Mouse (Mus musculus): ENCODE data around the gene Lefty1.
"Not testable (repeated sequence)": the region's sequence is repeated elsewhere in the genome, so short reads cannot be mapped to it uniquely, and the experiment has no call there.

The Lefty1 gene

DNA sequence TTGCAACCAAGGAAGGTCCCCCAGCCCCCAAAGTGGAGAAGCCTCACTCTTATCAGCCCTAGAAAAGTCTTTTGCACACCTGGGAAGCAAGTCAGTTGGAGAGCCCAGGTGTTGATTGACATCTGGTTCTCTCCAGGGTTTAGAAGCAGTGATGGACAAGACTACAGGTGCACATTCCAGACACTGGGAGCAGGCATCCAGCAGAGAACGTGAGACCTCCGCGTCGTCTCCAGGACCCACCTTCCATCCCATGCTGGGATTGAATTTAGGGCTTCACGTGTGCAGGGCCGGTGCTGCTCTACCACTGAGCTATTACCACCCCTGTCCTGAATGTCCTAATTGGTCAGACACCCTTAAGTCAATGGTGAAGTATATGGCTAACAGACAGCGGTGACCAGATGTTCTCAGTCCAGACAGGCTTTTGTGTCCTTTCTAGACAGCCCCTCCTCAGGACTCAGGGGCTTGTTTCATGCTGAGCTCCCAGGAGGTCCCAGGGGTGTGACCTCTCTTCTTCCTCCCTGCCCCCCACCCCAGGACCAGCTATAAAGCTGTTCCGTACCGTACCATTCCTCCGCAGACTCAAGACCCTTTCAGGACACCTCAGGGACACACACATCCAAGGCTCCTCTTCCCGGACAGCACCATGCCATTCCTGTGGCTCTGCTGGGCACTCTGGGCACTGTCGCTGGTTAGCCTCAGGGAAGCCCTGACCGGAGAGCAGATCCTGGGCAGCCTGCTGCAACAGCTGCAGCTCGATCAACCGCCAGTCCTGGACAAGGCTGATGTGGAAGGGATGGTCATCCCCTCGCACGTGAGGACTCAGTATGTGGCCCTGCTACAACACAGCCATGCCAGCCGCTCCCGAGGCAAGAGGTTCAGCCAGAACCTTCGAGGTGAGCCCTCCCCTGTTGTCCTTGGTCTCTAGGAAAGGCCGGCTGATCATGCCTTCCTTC, at the start of gene Lefty1:
Gene Lefty1, plus strand, starts transcription at position 556 of the 953 bp plus-strand sequence.
- no peak for DNase-seq (ENCODE audit: low read depth, low spot score)

DNA sequence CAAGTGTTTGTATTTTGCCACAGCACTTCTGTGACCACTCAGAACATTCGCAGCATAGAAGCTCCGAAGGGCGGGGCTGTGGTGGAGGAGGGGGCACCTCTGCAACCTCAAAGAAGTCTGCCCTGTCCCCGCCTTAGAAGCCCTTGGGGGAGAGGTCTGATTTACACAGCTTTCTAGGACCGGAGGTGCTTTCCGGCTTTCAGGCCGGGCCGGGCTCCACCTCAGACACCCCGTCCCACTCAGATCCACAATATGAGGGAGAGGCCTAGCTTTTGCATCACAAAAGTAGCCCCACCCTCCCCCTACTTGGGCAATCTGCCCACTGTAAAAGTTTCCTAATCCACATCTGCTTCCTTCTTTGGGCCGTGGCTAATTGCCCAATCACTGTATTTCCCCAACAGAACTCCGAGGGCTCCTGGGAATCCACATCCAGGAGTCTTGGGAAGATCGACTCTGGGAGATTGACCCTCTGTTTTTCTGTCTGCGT, 46.2 kb upstream of the Lefty1 start:
- DNase-seq (ENCODE audit: low read depth, low spot score): peak; percentile 82

- no peak for DNase-seq (ENCODE audit: low read depth, low spot score)
Observed at GRCm38 (mm10) chr1:180889172-180889571, 45.6 kb upstream of the Lefty1 start.

DNA sequence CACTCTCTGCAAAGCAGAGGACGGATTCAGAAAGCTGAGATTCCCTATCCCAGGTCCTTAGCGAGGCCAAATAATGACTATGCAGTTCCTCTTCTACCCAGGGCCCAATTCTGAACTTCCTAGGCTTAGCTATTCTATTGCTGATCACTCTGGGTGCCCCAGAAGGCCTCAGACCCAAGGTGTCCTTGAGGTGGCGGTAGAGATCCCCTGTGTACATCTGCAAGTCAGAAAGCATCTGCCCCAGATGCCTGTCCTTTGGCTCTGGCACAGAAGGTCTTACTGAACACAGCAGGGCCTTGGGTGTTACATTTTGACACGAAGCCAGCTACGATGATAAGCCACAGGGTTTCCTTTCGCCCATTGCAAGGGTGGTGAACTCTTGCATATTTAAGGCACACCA, 45.0 kb upstream of the Lefty1 start:
- no peak for DNase-seq (ENCODE audit: low read depth, low spot score)

- no peak for DNase-seq (ENCODE audit: low read depth, low spot score)
Observed at GRCm38 (mm10) chr1:180892808-180893207, 42.0 kb upstream of the Lefty1 start, which contains the start of gene Lefty2. Gene Lefty2 (plus strand): TSS chr1:180893108.

DNA sequence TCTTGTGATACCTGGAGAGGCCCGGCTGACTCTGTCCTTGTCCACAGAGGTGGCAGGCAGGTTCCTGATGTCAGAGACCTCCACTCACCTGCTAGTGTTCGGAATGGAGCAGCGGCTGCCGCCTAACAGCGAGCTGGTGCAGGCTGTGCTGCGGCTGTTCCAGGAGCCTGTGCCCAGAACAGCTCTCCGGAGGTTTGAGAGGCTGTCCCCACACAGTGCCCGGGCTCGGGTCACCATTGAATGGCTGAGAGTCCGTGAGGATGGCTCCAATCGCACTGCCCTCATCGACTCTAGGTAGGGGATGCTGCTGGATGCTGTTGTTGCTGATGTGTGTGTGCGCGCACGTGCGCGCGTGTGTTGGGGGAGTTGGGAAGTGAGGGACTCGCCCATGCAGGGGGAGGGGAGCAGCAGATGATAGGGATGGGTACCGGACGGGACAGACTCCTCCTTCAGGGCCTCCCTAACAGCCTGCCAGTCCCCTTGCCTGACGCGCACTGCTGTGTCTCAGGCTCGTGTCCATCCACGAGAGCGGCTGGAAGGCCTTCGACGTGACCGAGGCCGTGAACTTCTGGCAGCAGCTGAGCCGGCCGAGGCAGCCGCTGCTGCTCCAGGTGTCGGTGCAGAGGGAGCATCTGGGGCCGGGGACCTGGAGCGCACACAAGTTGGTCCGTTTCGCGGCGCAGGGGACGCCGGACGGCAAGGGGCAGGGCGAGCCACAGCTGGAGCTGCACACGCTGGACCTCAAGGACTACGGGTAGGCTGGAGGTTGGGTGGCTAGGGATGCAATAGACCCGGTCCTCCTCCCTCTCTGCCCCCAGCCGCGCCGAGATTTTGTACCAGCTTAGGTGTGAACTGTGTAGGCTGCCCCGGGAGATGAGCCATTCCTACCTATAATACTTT, 40.5 kb upstream of the Lefty1 start:
- DNase-seq (ENCODE audit: low read depth, low spot score): not testable (repeated sequence)

GRCm38 (mm10) chr1:180901107-180901506, 33.7 kb upstream of the Lefty1 start:
- DNase-seq (ENCODE audit: low read depth, low spot score): peak; percentile 57

GRCm38 (mm10) chr1:180902915-180903314, 31.9 kb upstream of the Lefty1 start:
- DNase-seq (ENCODE audit: low read depth, low spot score): peak; percentile 31

GRCm38 (mm10) chr1:180903666-180904038, 31.2 kb upstream of the Lefty1 start:
- DNase-seq (ENCODE audit: low read depth, low spot score): no peak

DNA sequence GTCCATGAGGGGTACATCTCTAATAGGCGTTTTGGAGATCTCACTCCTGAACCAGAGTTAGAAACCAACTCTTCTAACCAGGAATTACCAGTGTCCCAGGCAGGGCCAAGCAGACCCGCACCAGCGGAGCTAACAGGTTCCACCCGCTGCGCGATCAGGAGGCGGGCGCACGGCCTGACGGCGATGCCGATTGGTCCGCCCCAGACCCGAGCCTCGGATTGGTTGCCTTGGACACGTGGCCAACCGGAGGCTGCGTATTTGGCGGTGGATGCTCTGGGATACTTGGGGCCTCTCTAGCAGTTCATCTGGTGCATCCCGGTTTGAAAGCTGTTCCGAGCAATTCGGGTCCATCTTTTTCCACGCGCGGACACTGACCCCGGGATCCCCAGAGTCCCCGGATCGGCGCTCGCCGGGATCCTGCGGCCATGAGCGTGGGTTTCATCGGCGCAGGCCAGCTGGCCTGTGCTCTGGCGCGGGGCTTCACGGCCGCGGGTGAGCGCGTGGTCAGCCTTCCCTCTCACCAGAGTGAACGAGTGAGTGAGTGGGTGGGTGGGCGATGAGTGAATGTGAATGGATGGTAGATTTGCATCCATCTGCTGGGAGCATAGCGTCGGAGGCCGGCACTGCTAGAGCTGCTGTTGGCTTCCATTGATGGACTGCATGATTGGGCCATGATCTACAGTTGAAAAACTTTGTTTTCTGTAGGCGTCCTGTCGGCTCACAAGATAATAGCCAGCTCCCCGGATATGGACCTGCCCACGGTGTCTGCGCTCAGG, 30.6 kb upstream of the Lefty1 start, which contains the start of gene Pycr2:
Gene Pycr2, plus strand, starts transcription at position 255 of the 776 bp plus-strand sequence.
- DNase-seq (ENCODE audit: low read depth, low spot score): peak; percentile 92

DNA sequence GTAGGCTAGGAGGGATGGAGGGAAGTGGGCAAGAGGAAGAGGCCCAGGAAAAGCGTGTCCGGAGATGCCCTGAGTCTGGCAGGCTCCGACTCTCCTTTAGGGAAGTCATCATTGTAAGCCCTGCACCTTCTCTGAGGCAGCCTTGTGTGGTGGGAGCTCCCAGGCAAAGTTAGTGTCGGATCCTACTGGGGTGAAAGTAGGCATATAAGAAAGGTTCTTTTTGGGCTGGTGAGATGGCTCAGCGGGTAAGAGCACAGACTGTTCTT, 30.1 kb upstream of the Lefty1 start:
- no peak for DNase-seq (ENCODE audit: low read depth, low spot score)

- DNase-seq (ENCODE audit: low read depth, low spot score): no peak
Observed at GRCm38 (mm10) chr1:180905307-180905706, 29.5 kb upstream of the Lefty1 start.

- no peak for DNase-seq (ENCODE audit: low read depth, low spot score)
Observed at GRCm38 (mm10) chr1:180905876-180906275, 28.9 kb upstream of the Lefty1 start.

DNA sequence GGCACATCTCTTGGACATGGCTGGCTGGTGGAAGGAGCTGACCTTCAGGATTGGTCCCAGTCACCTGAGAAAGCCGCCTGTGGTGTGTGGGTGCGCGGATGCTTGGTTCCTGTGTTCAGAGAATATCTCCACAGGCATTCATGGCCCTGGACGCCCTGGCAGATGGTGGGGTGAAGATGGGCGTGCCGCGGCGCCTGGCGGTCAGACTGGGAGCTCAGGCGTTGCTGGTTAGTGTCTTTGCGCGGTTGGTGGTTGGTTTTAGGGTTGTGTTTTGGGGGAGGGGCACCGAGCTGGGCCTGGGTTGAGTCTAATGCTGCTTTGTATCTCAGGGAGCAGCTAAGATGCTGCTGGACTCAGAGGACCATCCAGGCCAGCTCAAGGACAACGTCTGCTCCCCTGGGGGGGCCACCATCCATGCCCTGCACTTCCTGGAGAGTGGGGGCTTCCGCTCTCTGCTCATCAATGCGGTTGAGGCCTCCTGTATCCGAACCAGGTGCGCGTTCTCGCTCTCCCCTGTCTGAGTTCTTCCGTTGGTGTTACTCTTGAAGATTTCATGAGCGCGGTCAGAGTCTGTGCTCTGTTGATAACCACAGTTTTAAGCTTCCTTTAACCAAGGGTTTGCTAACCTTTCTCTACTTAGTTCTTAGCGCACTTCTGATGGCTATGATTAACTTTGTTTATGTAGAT, 28.2 kb upstream of the Lefty1 start:
- no peak for DNase-seq (ENCODE audit: low read depth, low spot score)

DNA sequence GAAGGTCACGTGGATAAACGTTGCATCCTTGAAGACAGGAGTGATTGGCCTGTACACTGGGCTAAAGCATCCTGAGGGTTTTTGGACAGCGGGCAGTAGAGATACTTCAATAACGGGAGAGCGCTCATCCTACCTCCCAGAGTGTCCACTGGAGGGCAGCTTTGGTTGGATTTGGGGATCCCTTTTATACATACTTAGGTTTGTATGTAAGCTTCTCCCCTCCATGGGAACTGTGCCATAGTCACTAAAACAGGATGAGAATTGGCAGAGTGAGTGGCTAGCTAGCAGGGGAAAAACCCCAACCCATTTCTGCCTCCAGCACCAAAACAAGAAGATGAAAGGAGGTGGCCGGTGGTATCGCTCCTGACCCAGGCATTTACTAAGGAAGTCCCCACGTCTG, 23.7 kb upstream of the Lefty1 start:
- no peak for DNase-seq (ENCODE audit: low read depth, low spot score)

- no peak for DNase-seq (ENCODE audit: low read depth, low spot score)
Observed at GRCm38 (mm10) chr1:180911653-180912287, 23.1 kb upstream of the Lefty1 start.

GRCm38 (mm10) chr1:180912792-180913191, 22.0 kb upstream of the Lefty1 start:
- no peak for DNase-seq (ENCODE audit: low read depth, low spot score)

DNA sequence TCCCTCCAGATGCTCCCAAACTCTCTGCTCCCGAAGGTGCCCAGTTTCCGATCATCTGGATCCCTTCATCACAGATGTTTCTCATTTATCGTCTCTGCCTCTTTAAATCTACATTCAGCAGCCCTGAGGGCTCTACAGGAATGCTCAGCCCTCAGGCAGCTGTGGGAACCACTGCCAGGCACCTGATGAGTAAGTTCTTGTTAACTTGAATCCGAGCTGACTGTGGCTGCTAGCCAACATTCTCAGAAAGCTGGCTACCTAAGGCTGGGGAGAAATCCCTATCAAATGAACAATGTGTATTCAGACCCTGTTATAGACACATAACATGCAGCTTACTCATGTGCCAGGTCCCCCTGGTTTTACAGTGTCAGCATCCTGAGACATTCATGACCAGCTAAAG, 21.0 kb upstream of the Lefty1 start:
- DNase-seq (ENCODE audit: low read depth, low spot score): no peak

DNA sequence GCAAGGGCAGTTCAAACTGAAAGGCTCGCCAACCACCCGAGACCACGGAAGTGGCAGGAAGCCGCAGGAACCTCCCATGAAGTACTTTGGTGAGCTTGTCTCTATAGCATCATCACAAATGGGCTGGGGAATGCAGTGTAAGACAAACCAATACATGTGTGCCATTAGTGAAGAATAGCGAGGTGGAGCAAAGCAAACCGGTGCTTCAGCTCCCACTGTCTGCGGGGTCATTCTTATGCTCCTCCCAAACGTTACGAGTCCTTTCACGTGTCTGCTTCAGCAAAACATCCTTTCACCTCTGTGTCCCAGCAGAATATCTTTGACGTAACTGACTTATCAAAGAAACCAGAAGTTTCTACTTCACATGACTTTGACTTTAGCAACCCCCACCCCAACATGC, 18.4 kb upstream of the Lefty1 start:
- DNase-seq (ENCODE audit: low read depth, low spot score): no peak

DNA sequence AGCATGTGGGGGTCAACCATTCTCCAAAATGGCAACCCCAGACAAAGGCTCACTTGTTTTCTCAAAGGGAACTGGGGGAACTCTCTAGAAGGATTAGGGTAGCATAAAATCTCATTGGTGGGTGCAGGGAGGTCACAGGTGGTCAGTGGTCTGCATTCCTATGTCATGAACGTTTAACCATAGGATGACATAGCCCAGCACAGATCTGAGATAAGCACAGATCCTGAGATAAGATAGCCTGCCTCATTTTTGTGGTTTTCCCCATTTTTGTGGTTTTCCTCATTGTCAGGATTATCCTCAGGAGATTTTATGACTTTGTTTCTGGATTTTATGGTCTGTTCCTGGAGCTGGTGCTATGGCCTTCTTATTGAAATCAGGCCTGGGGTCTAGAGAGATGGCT, 17.8 kb upstream of the Lefty1 start:
- DNase-seq (ENCODE audit: low read depth, low spot score): no peak
